Mouse (Mus musculus) heart, embryonic 15.5 days (tissue): ENCODE results near the gene Sept3. TPM values are rescaled to one million over a fixed set of nuclear protein-coding genes. Genes with fewer than 3 reads are reported as not detected.

Experiments used
- ATAC-seq: fragments of 200-750 bp; cut with Nextera tagmentation; replicated peaks from 2 replicates; pipeline ENCODE4 v1.8.0; 2017; ENCODE audit warnings: low read depth, moderate TSS enrichment; ENCODE audit not compliant: insufficient number of reproducible peaks, insufficient read depth, low FRiP score
- H3K27ac ChIP-seq: fragments of 300-500 bp; sonication (generic); 2 replicates; pipeline ENCODE4 v1.5.1; 2015; ENCODE audit warnings: mild to moderate bottlenecking, inconsistent platforms
- H3K27me3 ChIP-seq: fragments of 300-500 bp; sonication (generic); 2 replicates; pipeline ENCODE4 v1.6.1; 2015; ENCODE audit warnings: inconsistent platforms
- H3K36me3 ChIP-seq: fragments of 300-500 bp; sonication (generic); 2 replicates; pipeline ENCODE4 v1.6.1; 2015; ENCODE audit warnings: mild to moderate bottlenecking, inconsistent platforms
- H3K4me1 ChIP-seq: fragments of 300-500 bp; sonication (generic); replicated peaks from 2 replicates; pipeline ENCODE4 v1.6.1; 2015; ENCODE audit warnings: inconsistent platforms
- H3K4me2 ChIP-seq: fragments of 300-500 bp; sonication (generic); 2 replicates; pipeline ENCODE4 v1.6.1; 2015; ENCODE audit warnings: inconsistent platforms, mild to moderate bottlenecking, moderate library complexity
- H3K4me3 ChIP-seq: fragments of 300-500 bp; sonication (generic); 2 replicates; pipeline ENCODE4 v1.5.1; 2015; ENCODE audit warnings: mild to moderate bottlenecking, inconsistent platforms
- H3K9ac ChIP-seq: fragments of 300-500 bp; sonication (generic); 2 replicates; pipeline ENCODE4 v1.6.1; 2015; ENCODE audit warnings: mild to moderate bottlenecking, inconsistent platforms
- H3K9me3 ChIP-seq: fragments of 300-500 bp; sonication (generic); replicated peaks from 2 replicates; pipeline ENCODE4 v1.6.1; 2016; ENCODE audit warnings: inconsistent platforms
- WGBS: fragments of 180-500 bp; shearing (Covaris S2); methylation state at CpG from one replicate; pipeline ENCODE4 v1.1.7; 2015; ENCODE audit warnings: mixed read lengths; 5-methylcytosine and 5-hydroxymethylcytosine counted together
- polyA plus RNA-seq: library from polyadenylated mRNA; unstranded; fragments of >200 nt; fragmentation: Nextera tagmentation; extraction: Ambion mirVana; gene quantifications from 2 replicates; pipeline ENCODE4 v1.2.1, GENCODE M21; 2015

The Sept3 gene
- polyA plus RNA-seq = 3.4 and 5.2 TPM in 2 replicates

DNA sequence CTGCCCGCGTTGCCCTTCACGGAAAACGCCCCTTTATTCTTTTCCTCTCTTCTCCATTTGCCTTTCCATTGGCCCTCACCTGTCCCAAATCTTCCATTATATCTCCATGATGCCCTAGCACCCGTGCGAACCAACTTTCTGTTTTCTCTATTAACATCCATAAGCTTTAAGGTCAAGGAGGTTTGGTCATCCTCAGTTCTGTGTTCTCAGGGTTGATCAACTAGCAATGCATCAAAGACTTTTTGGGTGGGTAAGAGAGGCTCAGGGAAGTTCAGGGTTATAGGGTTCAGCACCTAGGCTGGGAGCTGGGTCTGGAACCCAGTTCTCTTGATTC is at the start of gene Sept3:
Gene Sept3, plus strand, starts transcription at position 301 of the 334 bp plus-strand sequence.
- Histone ChIP-seq H3K4me2 (peak within 1 kb of the TSS; percentile 97), H3K4me1 (peaks cover 21% of the 10 kb centered on the region), H3K4me3 (peak within 1 kb of the TSS; percentile 58), H3K9ac (peak within 1 kb of the TSS; percentile 49), H3K9me3 (no peaks in the 10 kb centered on the region), H3K27ac (no peak within 1 kb of the TSS), H3K27me3 (peaks cover 64% of the 10 kb centered on the region), H3K36me3 (no peaks in the 10 kb centered on the region)
- WGBS = 27% methylated on average over 6 of the region's 6 CpGs
- ATAC-seq = no peak

DNA sequence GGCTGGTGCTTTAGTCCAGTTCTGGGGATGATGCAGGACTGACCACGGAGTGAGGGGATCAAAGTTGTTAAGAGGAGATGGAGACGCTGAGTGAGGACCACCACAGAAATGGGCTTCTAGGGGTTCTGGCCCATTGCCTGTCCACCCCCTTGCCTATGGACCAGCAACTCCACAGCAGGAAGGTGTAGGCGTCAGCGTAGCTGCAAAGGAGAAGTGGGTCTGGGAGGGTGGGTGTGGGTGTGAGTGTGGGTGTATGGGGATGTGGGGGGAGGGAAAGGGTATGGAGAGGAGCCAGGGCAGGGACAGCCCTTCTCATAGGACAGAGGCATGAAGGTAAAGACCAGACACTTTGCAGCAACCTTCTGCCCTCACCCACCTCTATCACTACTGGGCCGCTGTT is 48.9 kb upstream of the Sept3 start:
- Histone ChIP-seq H3K4me3 (no peak overlapping the region), H3K9me3 (no peaks in the 10 kb centered on the region), H3K27me3 (peaks cover 62% of the 10 kb centered on the region), H3K4me2 (no peak overlapping the region), H3K4me1 (peaks cover 22% of the 10 kb centered on the region), H3K27ac (no peak overlapping the region), H3K9ac (no peak overlapping the region), H3K36me3 (no peaks in the 10 kb centered on the region)
- no peak for ATAC-seq
- 85% methylated on average over 5 of the region's 5 CpGs for WGBS

DNA sequence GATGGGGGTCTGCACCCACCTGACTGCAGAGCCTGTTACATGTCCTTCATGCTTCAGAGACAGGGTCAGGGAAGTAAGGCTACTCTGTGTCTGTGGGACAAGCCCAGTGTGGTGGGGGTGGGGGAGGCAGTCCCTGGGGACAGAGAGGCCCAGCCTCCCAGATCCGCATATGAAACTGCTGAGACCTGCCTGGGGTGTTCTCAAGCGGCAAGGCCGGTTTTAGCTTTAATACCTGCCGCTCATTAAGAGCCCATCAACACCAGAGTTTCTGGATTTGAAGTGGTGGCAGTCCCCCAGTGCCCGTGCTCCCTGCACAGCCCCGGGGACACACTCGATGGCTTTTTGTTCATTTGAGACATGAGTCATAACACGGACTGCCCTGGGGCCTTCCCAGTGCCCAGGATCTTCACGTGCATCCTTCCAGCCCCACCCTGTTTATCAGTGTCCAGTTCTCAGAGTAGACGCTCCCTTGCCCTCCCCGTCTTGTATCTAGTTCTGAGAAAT is 45.1 kb upstream of the Sept3 start:
- Histone ChIP-seq H3K27ac (no peak overlapping the region), H3K4me2 (no peak overlapping the region), H3K27me3 (peaks cover 26% of the 10 kb centered on the region), H3K9me3 (no peaks in the 10 kb centered on the region), H3K4me3 (no peak overlapping the region), H3K36me3 (no peaks in the 10 kb centered on the region), H3K9ac (no peak overlapping the region), H3K4me1 (peaks cover 11% of the 10 kb centered on the region)
- no peak for ATAC-seq
- WGBS = 33% methylated on average over 11 of the region's 11 CpGs

DNA sequence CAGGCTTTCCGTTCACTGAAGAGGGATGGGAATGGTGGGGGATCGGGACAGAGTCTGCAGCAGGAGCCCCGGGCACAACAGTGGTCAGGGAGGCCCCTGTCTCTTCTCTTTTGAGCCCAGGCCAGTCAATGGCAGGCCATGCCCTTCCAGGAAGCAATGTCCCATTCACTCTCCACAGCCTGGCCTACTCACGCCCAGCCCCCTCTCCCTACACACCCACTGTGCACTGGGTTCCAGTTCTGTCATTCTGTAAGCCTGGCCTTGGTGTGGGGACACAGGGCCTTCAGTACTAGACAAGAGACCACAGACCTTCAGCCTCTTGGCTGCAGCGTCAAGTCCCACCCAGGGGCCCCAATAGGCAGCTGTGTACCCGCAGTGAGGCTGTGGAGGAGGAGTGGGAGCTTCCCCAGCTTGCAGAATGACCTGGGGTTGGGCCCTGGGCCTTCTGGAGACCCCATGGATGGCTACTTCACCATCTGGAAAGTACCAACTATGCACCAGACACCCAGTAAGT is 44.5 kb upstream of the Sept3 start:
- Histone ChIP-seq H3K4me1 (peaks cover 10% of the 10 kb centered on the region), H3K9me3 (no peaks in the 10 kb centered on the region), H3K4me2 (no peak overlapping the region), H3K9ac (no peak overlapping the region), H3K36me3 (no peaks in the 10 kb centered on the region), H3K27me3 (peaks cover 20% of the 10 kb centered on the region), H3K4me3 (no peak overlapping the region), H3K27ac (no peak overlapping the region)
- WGBS = 76% methylated on average over 6 of the region's 6 CpGs
- no peak for ATAC-seq

DNA sequence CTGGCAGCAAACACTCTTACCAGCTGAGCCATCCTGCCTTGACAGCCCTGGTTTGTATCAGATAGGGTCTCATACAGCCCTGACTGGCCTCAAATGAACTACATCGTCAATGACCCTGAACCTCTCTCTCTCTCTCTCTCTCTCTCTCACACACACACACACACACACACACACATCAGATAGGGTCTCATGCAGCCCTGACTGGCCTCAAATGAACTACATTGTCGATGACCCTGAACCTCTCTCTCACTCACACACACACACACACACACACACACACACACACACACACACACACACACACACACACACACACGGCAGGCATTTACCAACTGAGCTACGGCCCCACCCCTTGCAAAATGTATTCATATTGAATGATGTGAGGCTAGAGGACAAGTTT is 43.6 kb upstream of the Sept3 start:
- Histone ChIP-seq H3K9ac (no peak overlapping the region), H3K27me3 (peaks cover 11% of the 10 kb centered on the region), H3K4me1 (peaks cover 10% of the 10 kb centered on the region), H3K27ac (no peak overlapping the region), H3K9me3 (no peaks in the 10 kb centered on the region), H3K36me3 (no peaks in the 10 kb centered on the region), H3K4me2 (no peak overlapping the region), H3K4me3 (no peak overlapping the region)
- 73% methylated on average over 4 of the region's 4 CpGs for WGBS
- ATAC-seq = no peak

DNA sequence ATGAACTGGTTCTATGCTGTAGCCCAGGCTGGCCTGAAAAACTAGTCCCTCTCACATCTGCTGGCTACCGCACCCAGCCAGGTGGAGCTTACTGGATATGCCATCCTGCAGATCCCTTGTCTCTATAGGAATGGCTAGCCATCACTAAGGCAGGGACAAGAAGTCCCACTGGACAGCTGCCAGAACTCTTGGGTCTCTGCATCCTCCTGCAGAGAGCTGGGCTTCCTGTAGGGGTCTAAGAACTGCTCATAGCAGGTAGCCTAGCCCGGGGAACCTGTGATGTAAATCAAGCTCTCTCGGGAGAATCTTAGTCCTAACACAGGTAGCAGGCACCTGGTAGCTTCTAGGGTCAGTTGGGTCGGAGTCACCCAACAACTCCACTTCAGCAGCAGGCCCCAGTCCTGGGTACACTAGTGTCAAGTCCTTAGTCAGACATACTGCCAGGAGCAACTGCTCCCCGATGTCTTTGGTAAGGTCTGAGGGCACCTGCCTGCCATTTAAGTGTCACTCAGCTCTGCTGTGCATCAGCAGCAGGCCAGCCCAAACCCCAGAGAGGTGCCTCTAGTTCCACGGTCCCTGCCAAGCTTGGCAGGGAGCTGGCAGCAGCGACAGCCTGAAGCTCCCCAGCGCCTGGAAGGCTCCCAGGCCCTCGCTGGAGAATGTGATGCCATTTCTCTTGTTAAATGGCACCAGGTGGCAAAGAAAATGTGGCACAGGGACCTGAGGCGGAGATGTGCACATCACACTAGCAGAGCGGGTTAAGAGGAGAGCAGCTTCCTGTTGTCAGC is 42.9 kb upstream of the Sept3 start:
- Histone ChIP-seq H3K4me2 (no peak overlapping the region), H3K36me3 (no peaks in the 10 kb centered on the region), H3K4me1 (peaks cover 10% of the 10 kb centered on the region), H3K27me3 (peaks cover 10% of the 10 kb centered on the region; the same call in 1 of the 2 replicates), H3K9ac (no peak overlapping the region), H3K9me3 (no peaks in the 10 kb centered on the region), H3K4me3 (no peak overlapping the region), H3K27ac (no peak overlapping the region)
- 58% methylated on average over 11 of the region's 11 CpGs for WGBS
- no peak for ATAC-seq

DNA sequence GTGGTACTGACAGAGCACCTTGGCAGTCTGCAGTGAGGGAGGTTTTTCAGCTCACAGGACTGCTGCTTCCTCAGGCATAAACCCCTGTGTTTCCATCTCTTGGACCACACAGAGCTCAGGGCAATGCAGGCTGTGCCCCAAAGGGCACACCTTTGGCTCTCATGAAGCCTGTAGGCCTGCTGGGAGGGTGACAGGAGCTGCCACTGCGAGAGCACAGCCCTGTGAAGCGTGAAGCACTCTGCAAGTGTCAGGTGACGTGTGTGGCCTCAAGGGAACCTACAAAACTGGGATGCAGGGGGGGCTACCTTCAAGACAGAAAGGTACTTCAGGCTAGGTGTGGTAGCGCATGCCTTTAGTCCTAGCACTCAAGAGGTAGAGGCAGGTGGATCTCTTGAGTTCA is 42.0 kb upstream of the Sept3 start:
- WGBS = 73% methylated on average over 4 of the region's 4 CpGs
- Histone ChIP-seq H3K36me3 (no peaks in the 10 kb centered on the region), H3K4me3 (no peak overlapping the region), H3K4me2 (no peak overlapping the region), H3K9ac (no peak overlapping the region), H3K4me1 (peaks cover 10% of the 10 kb centered on the region), H3K27ac (no peak overlapping the region), H3K9me3 (no peaks in the 10 kb centered on the region), H3K27me3 (peaks cover 10% of the 10 kb centered on the region; the same call in 1 of the 2 replicates)
- ATAC-seq = no peak

DNA sequence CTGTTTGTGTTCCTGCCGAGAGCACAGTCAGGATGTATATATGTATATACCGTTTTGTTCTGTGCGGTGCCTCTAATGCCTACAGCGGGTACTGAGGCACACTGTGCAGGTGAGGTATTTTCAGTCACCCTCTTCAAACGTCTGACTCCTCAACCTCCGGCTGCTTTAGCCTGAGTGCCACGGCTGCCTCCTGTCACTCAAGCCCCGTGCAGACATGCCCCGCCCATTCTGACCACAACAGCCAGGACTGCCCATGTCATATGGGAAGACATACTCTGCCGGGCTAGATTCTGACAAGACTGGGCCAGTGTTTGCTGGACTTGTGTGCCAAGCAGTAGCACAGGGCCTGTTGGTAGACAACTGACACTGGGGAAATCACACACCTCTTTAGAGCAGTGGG is 39.0 kb upstream of the Sept3 start:
- Histone ChIP-seq H3K4me1 (0 out of 2 replicates have a peak, but pooled peaks cover 4% of the 10 kb centered on the region), H3K9me3 (no peaks in the 10 kb centered on the region), H3K4me3 (no peak overlapping the region), H3K27me3 (no peaks in the 10 kb centered on the region; the same call in 1 of the 2 replicates), H3K36me3 (no peaks in the 10 kb centered on the region), H3K9ac (no peak overlapping the region; the same call in 1 of the 2 replicates), H3K4me2 (no peak overlapping the region), H3K27ac (no peak overlapping the region)
- no peak for ATAC-seq
- 55% methylated on average over 10 of the region's 10 CpGs for WGBS

DNA sequence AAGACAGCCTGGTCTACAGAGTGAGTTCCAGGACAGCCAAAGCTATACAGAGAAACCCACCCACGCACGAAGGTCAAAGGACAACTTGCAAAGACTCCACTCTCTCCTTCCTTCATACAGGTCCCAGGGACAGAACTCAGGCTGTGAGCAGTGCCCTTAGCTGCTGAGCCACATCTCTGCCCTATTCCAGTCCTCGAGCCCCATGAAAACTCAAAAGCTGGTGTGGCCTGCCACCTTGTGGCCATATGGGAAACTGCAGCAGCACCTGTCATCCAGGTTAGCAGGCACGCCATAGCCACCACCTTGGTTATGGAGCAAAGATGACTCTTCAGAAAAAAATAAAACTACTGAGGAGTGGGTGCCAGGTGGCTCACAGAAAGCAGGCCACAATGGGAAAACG is 38.1 kb upstream of the Sept3 start:
- 20% methylated on average over 5 of the region's 5 CpGs for WGBS
- H3K9ac ChIP-seq = no peak overlapping the region
- H3K27ac ChIP-seq = no peak overlapping the region
- no peaks in the 10 kb centered on the region for H3K9me3 ChIP-seq
- H3K4me1 ChIP-seq = 0 out of 2 replicates have a peak, but pooled peaks cover 4% of the 10 kb centered on the region
- H3K36me3 ChIP-seq = no peaks in the 10 kb centered on the region
- no peak overlapping the region for H3K4me2 ChIP-seq
- ATAC-seq = 0 out of 2 replicates have a peak, but pooled peaks have one; percentile 43
- no peaks in the 10 kb centered on the region for H3K27me3 ChIP-seq
- no peak overlapping the region for H3K4me3 ChIP-seq

DNA sequence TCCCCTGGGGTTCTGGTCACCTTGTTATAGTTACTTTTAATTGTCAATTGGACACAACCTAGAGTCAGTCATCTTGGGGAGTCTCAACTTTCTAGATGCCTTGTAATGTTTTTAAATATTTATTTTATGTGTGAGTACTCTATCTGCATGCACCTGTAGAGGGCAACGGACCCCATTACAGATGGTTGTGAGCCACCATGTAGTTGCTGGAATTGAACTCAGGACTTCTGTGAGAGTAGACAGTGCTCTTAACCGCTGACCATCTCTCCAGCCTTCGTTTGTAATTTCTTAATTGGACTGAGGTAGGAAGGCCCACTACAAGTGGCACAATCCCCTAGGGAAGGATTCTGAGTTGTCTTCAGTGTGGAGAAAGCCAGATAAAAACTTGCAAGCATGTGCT is 31.4 kb upstream of the Sept3 start:
- Histone ChIP-seq H3K27ac (no peak overlapping the region), H3K4me2 (peak overlapping the region; percentile 92), H3K9me3 (no peaks in the 10 kb centered on the region), H3K4me1 (peaks cover 7% of the 10 kb centered on the region), H3K36me3 (no peaks in the 10 kb centered on the region), H3K4me3 (peak overlapping the region; percentile 89), H3K9ac (peak overlapping the region; percentile 64), H3K27me3 (no peaks in the 10 kb centered on the region)
- no peak for ATAC-seq
- 73% methylated on average over 3 of the region's 3 CpGs for WGBS

DNA sequence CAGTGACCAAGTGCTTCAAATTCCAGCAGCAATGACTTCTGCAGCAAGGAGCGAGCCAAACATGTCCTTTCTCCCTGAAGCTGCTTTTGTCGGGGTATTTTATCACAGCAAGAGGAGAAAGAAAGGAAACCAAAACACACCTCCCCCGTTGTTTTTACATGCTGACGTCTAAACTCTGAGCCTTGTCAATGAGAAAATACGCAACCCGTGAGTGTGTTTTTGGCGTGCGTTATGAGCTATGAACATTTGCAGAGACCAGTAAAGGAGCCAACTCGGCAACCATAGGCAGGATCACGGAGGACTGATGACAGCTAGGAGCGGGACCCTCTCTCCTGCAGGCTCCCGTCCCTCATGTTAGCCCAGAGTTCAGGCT is 31.0 kb upstream of the Sept3 start:
- Histone ChIP-seq H3K4me1 (peaks cover 7% of the 10 kb centered on the region), H3K9ac (peak overlapping the region; percentile 64), H3K4me2 (peak overlapping the region; percentile 92), H3K4me3 (peak overlapping the region; percentile 89), H3K27me3 (no peaks in the 10 kb centered on the region), H3K27ac (peak overlapping the region; percentile 84; the same call in 1 of the 2 replicates), H3K36me3 (no peaks in the 10 kb centered on the region), H3K9me3 (no peaks in the 10 kb centered on the region)
- no peak for ATAC-seq
- WGBS = 1% methylated on average over 12 of the region's 12 CpGs
